Mouse (Mus musculus) kidney, postnatal 25 days (tissue): ENCODE measurements at regions not wholly inside any gene's neighbourhood (a gene's known extent, or its start where the extent isn't known, plus 50 kb on each side); places are given as distances from the start of the nearest gene placed in this dataset.

ENCODE experiments used
- DNase-seq, 2 experiments: peaks; one replicate each; pipeline ENCODE4 v3.0.0; 2021; ENCODE audit warnings: mixed read lengths in 2 of 2

- DNase-seq = peak; percentile 40 to 73
Observed at GRCm38 (mm10) chr9:52294699-52295098, 126.3 kb upstream of the Zc3h12c start.

- no peak for DNase-seq
Observed at GRCm38 (mm10) chr9:52289069-52289468, 120.7 kb upstream of the Zc3h12c start.

GRCm38 (mm10) chr9:52287761-52288275 is 119.4 kb upstream of the Zc3h12c start:
- DNase-seq = no peak

- peak; percentile 40 to 83 for DNase-seq
Observed at GRCm38 (mm10) chr9:52287246-52287651, 118.9 kb upstream of the Zc3h12c start.

GRCm38 (mm10) chr9:52286104-52286503 is 117.7 kb upstream of the Zc3h12c start:
- no peak for DNase-seq

- DNase-seq = no peak
Observed at GRCm38 (mm10) chr9:52283558-52283957, 115.2 kb upstream of the Zc3h12c start.

GRCm38 (mm10) chr9:52280995-52281394 is 112.6 kb upstream of the Zc3h12c start:
- DNase-seq = no peak

- DNase-seq = no peak
Observed at GRCm38 (mm10) chr9:52280556-52280955, 112.2 kb upstream of the Zc3h12c start.

GRCm38 (mm10) chr9:52278701-52279023 is 110.3 kb upstream of the Zc3h12c start:
- no peak for DNase-seq

- no peak for DNase-seq
Observed at GRCm38 (mm10) chr9:52277954-52278700, 109.8 kb upstream of the Zc3h12c start.

- no peak for DNase-seq
Observed at GRCm38 (mm10) chr9:52273994-52274393, 105.6 kb upstream of the Zc3h12c start.

GRCm38 (mm10) chr9:52272668-52273067 is 104.3 kb upstream of the Zc3h12c start:
- DNase-seq = no peak

- no peak for DNase-seq
Observed at GRCm38 (mm10) chr9:52271345-52272116, 103.2 kb upstream of the Zc3h12c start.

GRCm38 (mm10) chr9:52261538-52261937 is 93.2 kb upstream of the Zc3h12c start:
- no peak for DNase-seq

- DNase-seq = no peak
Observed at GRCm38 (mm10) chr9:52259459-52259858, 91.1 kb upstream of the Zc3h12c start.

- no peak for DNase-seq
Observed at GRCm38 (mm10) chr9:52255692-52256091, 87.3 kb upstream of the Zc3h12c start.

- no peak for DNase-seq
Observed at GRCm38 (mm10) chr9:52254475-52254874, 86.1 kb upstream of the Zc3h12c start.

GRCm38 (mm10) chr9:52251455-52251854 is 83.1 kb upstream of the Zc3h12c start:
- no peak for DNase-seq

GRCm38 (mm10) chr9:52246712-52247111 is 78.3 kb upstream of the Zc3h12c start:
- DNase-seq = no peak

- DNase-seq = no peak
Observed at GRCm38 (mm10) chr9:52244081-52244480, 75.7 kb upstream of the Zc3h12c start.

- no peak for DNase-seq
Observed at GRCm38 (mm10) chr9:52243032-52243431, 74.7 kb upstream of the Zc3h12c start.

GRCm38 (mm10) chr9:52241577-52241976 is 73.2 kb upstream of the Zc3h12c start:
- DNase-seq = no peak

GRCm38 (mm10) chr9:52240585-52241320 is 72.4 kb upstream of the Zc3h12c start:
- DNase-seq = no peak
